Mouse (Mus musculus) small intestine, adult 2 months (tissue): ENCODE results near the gene Rasgef1b. TPM values are rescaled to one million over a fixed set of nuclear protein-coding genes. Genes with fewer than 3 reads are reported as not detected.

Source experiments
- H3K27ac ChIP-seq: fragments of 200-500 bp; 2 replicates; pipeline ENCODE4 v1.5.1; 2012; ENCODE audit warnings: low read depth, low read length, control low read depth, inconsistent platforms; ENCODE audit not compliant: insufficient read depth
- H3K27me3 ChIP-seq: fragments of 200-500 bp; 2 replicates; pipeline ENCODE4 v1.6.1; 2012; ENCODE audit warnings: mild to moderate bottlenecking, moderate library complexity, low read length, inconsistent platforms; ENCODE audit not compliant: control insufficient read depth, insufficient read depth
- H3K36me3 ChIP-seq: fragments of 200-500 bp; 2 replicates; pipeline ENCODE4 v1.6.1; 2012; ENCODE audit warnings: mild to moderate bottlenecking, low read length, control low read depth, inconsistent platforms; ENCODE audit not compliant: control insufficient read depth, insufficient read depth
- H3K4me1 ChIP-seq: fragments of 200-500 bp; 2 replicates; pipeline ENCODE4 v1.6.1; 2012; ENCODE audit warnings: low read length, inconsistent platforms, mixed read lengths; ENCODE audit not compliant: control insufficient read depth, insufficient read depth, insufficient read length
- H3K4me3 ChIP-seq: fragments of 200-500 bp; 2 replicates; pipeline ENCODE4 v1.5.1; 2012; ENCODE audit warnings: low read depth, mild to moderate bottlenecking, control low read depth, inconsistent platforms, low read length, moderate library complexity
- CTCF ChIP-seq: fragments of 200-500 bp; IDR thresholded peaks from 2 replicates; pipeline ENCODE4 v1.5.1; 2012; ENCODE audit warnings: low read depth, mild to moderate bottlenecking, control low read depth, inconsistent platforms, low read length, moderate library complexity, mixed read lengths; ENCODE audit not compliant: insufficient replicate concordance, insufficient read length; ENCODE audit errors: extremely low read depth
- POLR2A ChIP-seq: fragments of 200-500 bp; IDR thresholded peaks from 2 replicates; pipeline ENCODE4 v1.6.1; 2012; ENCODE audit warnings: low read depth, mild to moderate bottlenecking, control low read depth, inconsistent platforms, low read length, moderate library complexity
- WGBS: fragments of 180-500 bp; shearing (Covaris S2); methylation state at CpG from one replicate; pipeline ENCODE4 v1.1.7; 2018; 5-methylcytosine and 5-hydroxymethylcytosine counted together
- polyA plus RNA-seq: library from polyadenylated mRNA; depleted of rRNA; stranded (reverse); fragments of >200 nt; gene quantifications from 2 replicates; pipeline ENCODE4 v1.2.3, GENCODE M21; 2012

Gene Rasgef1b
- polyA plus RNA-seq, 1 experiment = 16.2 TPM

DNA sequence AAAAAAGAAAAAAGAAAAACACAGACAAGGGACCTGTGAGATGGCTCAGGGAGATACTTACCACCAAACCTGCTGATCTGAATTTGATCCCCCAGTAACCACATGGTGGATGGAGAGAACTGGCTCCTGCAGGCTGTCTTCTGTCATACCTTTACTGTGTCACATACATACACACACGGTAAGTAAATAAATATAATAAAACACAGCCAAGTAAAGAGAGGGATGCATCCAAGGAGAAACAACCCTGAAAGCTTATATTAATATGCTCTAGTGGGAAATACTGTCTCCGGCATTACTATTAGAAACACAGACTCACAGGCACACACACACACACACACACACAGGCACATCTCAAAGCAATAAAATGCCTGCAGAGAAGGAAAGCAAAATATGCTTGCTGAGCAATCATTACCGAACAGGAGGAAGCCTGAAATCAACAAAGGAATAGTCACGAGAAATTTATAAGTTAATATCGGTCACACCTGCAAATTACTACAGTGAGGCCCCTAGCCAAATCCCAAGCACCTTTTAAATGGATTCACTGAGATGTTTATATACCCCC, 23.9 kb upstream of the Rasgef1b start:
- 51% methylated on average over 5 of the region's 5 CpGs for WGBS
- Histone ChIP-seq H3K27ac (no peak overlapping the region), H3K27me3 (no peaks in the 10 kb centered on the region), H3K4me1 (no peaks in the 10 kb centered on the region), H3K36me3 (no peaks in the 10 kb centered on the region), H3K4me3 (no peak overlapping the region)
- TF ChIP-seq CTCF (no peak), POLR2A (no peak)

DNA sequence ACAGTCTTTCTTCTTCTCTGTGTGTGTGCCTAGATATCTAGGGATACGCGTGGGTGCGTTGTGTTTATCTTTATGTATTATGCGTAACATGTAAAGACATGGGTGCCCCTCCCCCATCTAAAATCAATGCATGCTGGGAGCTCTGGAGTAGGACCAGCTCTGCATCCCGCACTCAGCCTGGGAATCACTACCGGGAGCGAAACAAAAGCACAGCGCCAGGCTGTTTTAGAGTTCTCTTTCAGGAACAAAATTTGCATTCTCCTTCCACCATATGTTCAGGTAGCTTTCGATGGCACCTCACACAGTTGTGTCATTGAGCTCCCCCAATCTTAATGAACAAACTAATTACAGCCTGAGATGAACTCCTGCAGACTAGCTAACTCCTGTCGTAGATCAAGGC, 19.6 kb upstream of the Rasgef1b start:
- no peaks in the 10 kb centered on the region for H3K27me3 ChIP-seq
- TF ChIP-seq CTCF = no peak
- TF ChIP-seq POLR2A = no peak
- H3K27ac ChIP-seq = no peak overlapping the region
- H3K36me3 ChIP-seq = no peaks in the 10 kb centered on the region
- 75% methylated on average over 10 of the region's 10 CpGs for WGBS
- H3K4me3 ChIP-seq = no peak overlapping the region
- H3K4me1 ChIP-seq = no peaks in the 10 kb centered on the region

DNA sequence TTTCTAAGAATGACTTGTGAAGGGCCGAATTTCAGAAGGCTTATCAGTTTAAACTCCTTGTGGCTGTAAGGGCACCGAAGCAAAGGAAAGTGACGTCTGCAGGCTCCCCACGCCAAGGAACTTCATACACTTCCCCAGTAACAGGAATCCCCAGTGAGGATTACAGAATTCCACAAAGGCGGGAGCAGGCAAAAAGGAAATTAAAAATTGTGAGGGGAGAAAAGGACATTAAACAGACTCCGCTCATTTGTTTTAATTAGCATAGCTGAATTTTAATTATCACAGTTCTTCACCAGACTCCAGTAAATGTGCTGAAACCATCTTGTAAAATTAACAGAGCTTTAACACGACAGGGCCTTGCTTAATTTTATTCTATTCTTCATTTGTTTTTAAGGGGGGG, 17.2 kb upstream of the Rasgef1b start:
- WGBS = 70% methylated on average over 7 of the region's 7 CpGs
- TF ChIP-seq POLR2A = no peak
- no peak for TF ChIP-seq CTCF
- Histone ChIP-seq H3K4me1 (no peaks in the 10 kb centered on the region), H3K27me3 (no peaks in the 10 kb centered on the region), H3K4me3 (no peak overlapping the region), H3K27ac (no peak overlapping the region), H3K36me3 (no peaks in the 10 kb centered on the region)

DNA sequence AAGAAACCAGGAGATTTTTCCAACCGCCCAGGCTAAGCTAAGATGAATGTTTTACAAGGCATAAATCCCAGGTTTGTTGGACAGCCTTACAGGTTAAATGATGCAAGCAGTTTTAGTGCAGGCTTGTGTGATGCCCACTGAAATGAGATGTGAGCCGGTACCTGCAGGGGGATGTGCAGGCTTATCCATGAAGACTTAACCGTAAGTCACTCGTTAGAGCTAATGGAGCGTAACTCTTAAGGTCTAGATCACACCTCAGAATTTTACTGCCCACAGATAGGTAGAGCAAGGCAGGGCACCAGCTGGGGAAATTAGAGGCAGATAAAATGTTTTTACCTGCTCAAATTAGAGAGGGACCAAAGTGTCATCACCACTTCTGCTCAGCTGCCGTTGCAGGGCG, 14.0 kb upstream of the Rasgef1b start:
- Histone ChIP-seq H3K36me3 (no peaks in the 10 kb centered on the region), H3K4me3 (no peak overlapping the region), H3K27me3 (no peaks in the 10 kb centered on the region), H3K27ac (no peak overlapping the region), H3K4me1 (no peaks in the 10 kb centered on the region)
- 81% methylated on average over 7 of the region's 7 CpGs for WGBS
- TF ChIP-seq POLR2A (no peak), CTCF (no peak)

DNA sequence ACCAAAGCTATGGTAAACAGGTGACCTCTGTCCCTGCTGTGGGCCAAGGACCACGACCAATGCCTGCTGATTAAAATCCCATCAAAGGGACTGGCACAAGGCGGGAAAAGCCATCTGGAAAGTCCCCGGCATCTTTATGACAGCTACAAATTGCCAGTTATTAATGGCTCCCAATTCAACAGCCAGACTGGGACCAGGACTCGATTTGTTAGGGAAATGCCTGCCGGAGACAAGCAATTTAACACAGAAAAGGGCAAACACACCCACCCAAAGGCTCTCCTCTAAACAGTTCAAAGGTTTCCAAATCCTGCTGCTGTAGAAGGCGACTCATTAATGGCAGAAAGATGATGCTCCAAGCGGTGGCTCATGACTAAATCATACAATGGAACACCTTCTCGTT, 13.2 kb upstream of the Rasgef1b start:
- no peak overlapping the region for H3K4me3 ChIP-seq
- 25% methylated on average over 8 of the region's 8 CpGs for whole genome bisulfite sequencing
- H3K36me3 ChIP-seq = no peaks in the 10 kb centered on the region
- no peak for TF ChIP-seq CTCF
- no peak for TF ChIP-seq POLR2A
- H3K27ac ChIP-seq = no peak overlapping the region
- no peaks in the 10 kb centered on the region for H3K27me3 ChIP-seq
- no peaks in the 10 kb centered on the region for H3K4me1 ChIP-seq

DNA sequence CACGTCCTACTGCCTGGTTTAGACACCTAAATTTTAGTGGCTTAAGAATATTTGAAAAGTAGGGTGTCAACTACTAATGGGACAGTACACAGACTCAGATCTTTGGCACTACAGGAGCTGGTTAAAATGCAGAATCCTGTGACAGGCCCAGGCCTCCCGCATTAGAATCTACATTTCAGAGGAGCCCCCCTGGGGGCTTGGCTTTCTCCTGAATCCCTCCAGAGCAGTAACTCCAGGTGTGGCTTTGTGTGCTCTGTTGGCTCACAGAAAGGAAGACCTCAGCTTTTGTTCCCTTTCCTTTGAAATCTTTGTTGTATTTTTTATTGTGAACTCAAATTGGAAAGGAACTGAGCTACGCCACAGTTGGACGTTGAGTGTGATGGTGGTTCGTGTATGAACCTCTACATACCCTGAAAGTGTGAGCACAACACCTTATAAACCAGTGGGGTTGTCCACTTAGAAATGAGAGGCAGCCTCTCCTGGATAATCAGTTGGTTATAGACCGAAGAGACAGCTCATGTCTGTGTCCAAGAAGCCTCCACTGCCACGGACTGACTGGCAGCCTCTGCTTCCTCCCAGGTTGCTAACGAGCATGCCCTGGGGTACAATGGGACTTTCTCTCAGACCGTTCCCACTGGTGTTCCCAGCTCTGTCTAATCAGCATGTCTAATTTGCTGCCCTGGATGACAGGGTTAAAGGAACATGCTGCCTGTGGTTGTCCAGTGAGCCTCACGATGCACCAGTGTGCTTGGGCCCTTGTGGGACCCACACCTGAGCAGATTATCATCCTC, 9.3 kb upstream of the Rasgef1b start:
- TF ChIP-seq POLR2A = no peak
- no peak for TF ChIP-seq CTCF
- no peak overlapping the region for H3K4me3 ChIP-seq
- no peaks in the 10 kb centered on the region for H3K36me3 ChIP-seq

DNA sequence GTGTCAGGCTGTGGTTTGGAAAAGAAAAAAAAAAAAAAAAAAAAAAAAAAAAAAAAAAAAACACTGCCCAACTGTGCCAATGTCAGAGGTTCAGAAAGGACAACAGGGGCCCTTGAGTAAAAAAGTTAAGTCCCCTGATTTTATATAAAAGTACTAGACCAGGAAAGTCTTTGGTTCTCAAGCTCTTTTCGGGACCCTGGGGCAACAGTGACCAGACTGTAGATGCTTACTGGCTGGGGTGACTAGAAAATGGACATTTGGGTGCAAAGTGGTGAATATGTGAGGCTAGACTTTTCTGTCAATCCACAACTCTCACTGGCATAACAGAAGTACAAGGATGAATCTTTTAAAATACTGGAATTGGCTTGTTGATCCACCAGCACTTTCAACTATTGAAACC, 1.1 kb upstream of the Rasgef1b start:
- peaks cover 12% of the 10 kb centered on the region for H3K27me3 ChIP-seq
- no peak overlapping the region for H3K4me3 ChIP-seq
- WGBS = 84% methylated on average over 1 of the region's 1 CpGs
- TF ChIP-seq POLR2A = no peak
- no peak for TF ChIP-seq CTCF
- peaks cover 6% of the 10 kb centered on the region; the same call in 1 of the 2 replicates for H3K4me1 ChIP-seq
- no peaks in the 10 kb centered on the region for H3K36me3 ChIP-seq
- H3K27ac ChIP-seq = no peak overlapping the region

More for the DNA sequence above, 9.3 kb upstream of the Rasgef1b start:
- Histone ChIP-seq H3K27me3 (no peaks in the 10 kb centered on the region), H3K27ac (no peak overlapping the region), H3K4me1 (no peaks in the 10 kb centered on the region)
- WGBS = 50% methylated on average over 10 of the region's 10 CpGs
